Mouse (Mus musculus): Measurements from ENCODE around the gene Tfap4. TPM values are rescaled to one million over a fixed set of nuclear protein-coding genes. Genes with fewer than 3 reads are reported as not detected.
"Not testable (repeated sequence)": the region's sequence is repeated elsewhere in the genome, so short reads cannot be mapped to it uniquely, and the experiment has no call there.

Tfap4 gene
- polyA plus RNA-seq, 1 experiment from 2014 or later = 25.1 TPM

DNA sequence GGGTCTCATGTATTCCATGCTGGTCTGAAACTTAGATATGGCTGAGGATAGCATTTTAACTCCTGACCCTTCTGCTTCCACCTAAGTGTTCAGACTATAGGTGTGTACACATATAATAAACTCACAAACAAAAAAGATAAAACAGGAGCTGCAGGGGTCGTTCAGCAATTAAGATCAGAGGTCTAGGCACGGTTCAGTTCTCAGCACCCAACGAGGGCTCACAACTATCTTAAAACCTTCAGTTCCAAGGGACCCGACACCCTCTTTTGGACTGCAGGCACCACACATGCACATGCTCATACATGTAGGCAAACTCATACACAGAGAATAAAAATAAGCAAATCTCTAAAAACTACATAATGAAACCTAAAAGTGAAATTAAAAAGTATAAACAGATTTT is 18.6 kb downstream of the Tfap4 start:
- Histone ChIP-seq H3K9ac (ENCODE audit: low read depth, low read length) (peak overlapping the region; percentile 60), H3K4me1 (replicated peaks; ENCODE audit: control insufficient read depth, insufficient read depth, low read length) (no peaks in the 10 kb centered on the region; the same call in 1 of the 2 replicates), H3K9me3 (ENCODE audit: control insufficient read depth, low read length) (no peaks in the 10 kb centered on the region), H3K4me3 (ENCODE audit: low read depth, low read length) (peak overlapping the region; percentile 52), H3K4me2 (peak overlapping the region; percentile 78), H3K27me3 (replicated peaks; ENCODE audit: control insufficient read depth, insufficient read depth, low read length) (no peaks in the 10 kb centered on the region), H3K36me3 (ENCODE audit: control insufficient read depth, insufficient read depth, low read length) (peaks cover 4% of the 10 kb centered on the region), H3K27ac (ENCODE audit: low read depth, low read length) (no peak overlapping the region)
- WGBS = 57% methylated on average over 4 of the region's 4 CpGs
- ATAC-seq (replicated peaks; ENCODE audit: low FRiP score) (no peak), DNase-seq (ENCODE audit: low spot score) (no peak)

DNA sequence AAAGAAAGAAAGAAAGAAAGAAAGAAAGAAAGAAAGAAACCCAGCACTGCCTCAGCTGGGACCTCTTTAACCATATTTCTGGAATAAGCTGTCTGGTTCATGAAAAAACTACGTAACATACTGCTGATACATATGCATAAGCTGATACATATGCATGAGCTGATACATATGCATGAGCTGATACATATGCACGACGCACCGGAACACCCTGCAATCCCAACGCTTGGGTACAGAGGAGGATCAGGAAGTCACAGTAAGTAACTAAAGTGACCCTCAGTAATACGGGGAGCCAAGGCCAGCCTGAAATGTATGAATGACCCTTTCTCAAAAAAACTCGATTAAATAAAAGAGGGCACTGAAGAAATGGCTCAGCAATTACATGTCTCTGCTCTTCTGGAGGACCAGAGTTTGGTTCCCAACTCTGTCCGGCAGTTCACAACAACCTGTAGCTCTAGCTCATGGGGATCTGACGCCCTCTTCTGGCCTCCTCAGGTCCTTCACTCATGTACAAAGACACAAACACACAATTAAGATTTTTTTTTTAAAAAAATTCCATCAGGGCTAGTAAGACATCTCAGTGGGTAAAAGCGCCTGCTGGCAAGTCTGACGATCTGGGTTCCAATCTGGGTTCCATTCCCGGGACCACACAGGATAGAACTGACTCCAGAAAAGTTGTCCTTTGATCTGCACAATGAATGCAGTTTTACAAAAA is 19.4 kb downstream of the Tfap4 start:
- WGBS = 87% methylated on average over 12 of the region's 12 CpGs
- ATAC-seq (replicated peaks; ENCODE audit: low FRiP score) = no peak
- Histone ChIP-seq H3K9me3 (ENCODE audit: control insufficient read depth, low read length) (no peaks in the 10 kb centered on the region), H3K4me2 (no peak overlapping the region), H3K27me3 (replicated peaks; ENCODE audit: control insufficient read depth, insufficient read depth, low read length) (no peaks in the 10 kb centered on the region), H3K4me1 (replicated peaks; ENCODE audit: control insufficient read depth, insufficient read depth, low read length) (no peaks in the 10 kb centered on the region; the same call in 1 of the 2 replicates), H3K9ac (ENCODE audit: low read depth, low read length) (no peak overlapping the region), H3K27ac (ENCODE audit: low read depth, low read length) (no peak overlapping the region), H3K4me3 (ENCODE audit: low read depth, low read length) (no peak overlapping the region), H3K36me3 (ENCODE audit: control insufficient read depth, insufficient read depth, low read length) (no peaks in the 10 kb centered on the region; the same call in 1 of the 2 replicates)
- DNase-seq (ENCODE audit: low spot score) = no peak

DNA sequence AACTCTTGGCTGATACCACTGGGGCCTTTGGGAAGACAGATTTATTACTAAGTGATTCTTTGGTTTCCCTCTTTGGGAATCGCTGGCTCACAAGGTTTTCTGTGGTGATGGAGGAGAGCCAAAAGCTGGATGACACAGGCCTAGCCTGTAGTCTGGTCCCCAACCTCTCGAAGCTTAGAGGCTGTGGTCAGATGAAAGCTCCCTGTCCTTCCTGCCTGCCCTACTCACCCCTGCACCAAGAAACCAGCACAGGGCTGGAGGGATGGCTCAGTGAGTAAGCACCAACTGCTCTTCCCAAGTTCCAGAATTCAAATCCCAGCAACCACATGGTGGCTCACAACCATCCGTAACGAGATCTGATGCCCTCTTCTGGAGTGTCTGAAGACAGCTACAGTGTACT is 20.1 kb downstream of the Tfap4 start:
- H3K27me3 ChIP-seq (replicated peaks; ENCODE audit: control insufficient read depth, insufficient read depth, low read length) = no peaks in the 10 kb centered on the region
- no peaks in the 10 kb centered on the region for H3K9me3 ChIP-seq (ENCODE audit: control insufficient read depth, low read length)
- 74% methylated on average over 4 of the region's 4 CpGs for WGBS
- DNase-seq (ENCODE audit: low spot score) (no peak), ATAC-seq (replicated peaks; ENCODE audit: low FRiP score) (no peak)
- no peaks in the 10 kb centered on the region; the same call in 1 of the 2 replicates for H3K36me3 ChIP-seq (ENCODE audit: control insufficient read depth, insufficient read depth, low read length)
- no peaks in the 10 kb centered on the region; the same call in 1 of the 2 replicates for H3K4me1 ChIP-seq (replicated peaks; ENCODE audit: control insufficient read depth, insufficient read depth, low read length)
- no peak overlapping the region for H3K27ac ChIP-seq (ENCODE audit: low read depth, low read length)
- no peak overlapping the region for H3K4me2 ChIP-seq
- H3K4me3 ChIP-seq (ENCODE audit: low read depth, low read length) = no peak overlapping the region
- no peak overlapping the region for H3K9ac ChIP-seq (ENCODE audit: low read depth, low read length)

DNA sequence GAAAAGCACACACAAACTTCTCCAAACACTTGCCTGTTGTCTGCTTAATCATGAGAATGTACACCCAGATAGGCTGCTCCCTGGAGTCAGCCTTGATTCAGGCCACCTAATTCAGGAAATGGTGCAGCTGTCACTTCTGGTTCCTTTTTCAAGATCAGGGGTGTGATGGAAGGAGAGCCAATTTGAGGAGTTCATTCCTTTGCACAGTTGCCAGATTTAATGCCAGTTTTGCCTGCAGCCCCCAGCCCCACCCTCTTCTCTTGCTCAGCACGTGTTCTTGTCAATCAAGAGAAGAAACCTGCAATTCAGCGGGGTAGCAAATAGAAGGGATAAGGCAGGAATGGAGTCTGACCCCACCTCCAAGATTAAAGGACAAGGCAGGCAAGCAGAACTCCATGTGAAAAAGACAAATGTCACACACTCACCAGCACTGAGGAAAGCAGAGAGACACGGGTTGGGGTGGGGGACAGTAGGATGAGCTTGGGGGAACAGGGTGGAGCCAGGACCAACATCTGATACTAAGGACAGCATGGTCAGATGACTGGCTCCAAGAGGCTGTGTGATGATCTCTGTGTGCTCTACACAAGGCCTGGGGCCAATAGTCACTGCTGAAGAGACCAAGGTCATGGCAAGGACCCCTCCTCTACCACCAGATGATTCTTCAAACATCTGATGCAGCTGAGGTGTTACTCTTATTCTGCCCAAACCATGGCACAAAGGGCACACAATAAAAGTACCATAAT is 21.9 kb downstream of the Tfap4 start:
- Histone ChIP-seq H3K27me3 (replicated peaks; ENCODE audit: control insufficient read depth, insufficient read depth, low read length) (no peaks in the 10 kb centered on the region), H3K4me2 (no peak overlapping the region), H3K27ac (ENCODE audit: low read depth, low read length) (no peak overlapping the region), H3K36me3 (ENCODE audit: control insufficient read depth, insufficient read depth, low read length) (no peaks in the 10 kb centered on the region; the same call in 1 of the 2 replicates), H3K4me1 (replicated peaks; ENCODE audit: control insufficient read depth, insufficient read depth, low read length) (no peaks in the 10 kb centered on the region; the same call in 1 of the 2 replicates), H3K4me3 (ENCODE audit: low read depth, low read length) (no peak overlapping the region), H3K9ac (ENCODE audit: low read depth, low read length) (no peak overlapping the region), H3K9me3 (ENCODE audit: control insufficient read depth, low read length) (no peaks in the 10 kb centered on the region)
- 45% methylated on average over 3 of the region's 3 CpGs for WGBS
- DNase-seq (ENCODE audit: low spot score) (no peak), ATAC-seq (replicated peaks; ENCODE audit: low FRiP score) (no peak)

DNA sequence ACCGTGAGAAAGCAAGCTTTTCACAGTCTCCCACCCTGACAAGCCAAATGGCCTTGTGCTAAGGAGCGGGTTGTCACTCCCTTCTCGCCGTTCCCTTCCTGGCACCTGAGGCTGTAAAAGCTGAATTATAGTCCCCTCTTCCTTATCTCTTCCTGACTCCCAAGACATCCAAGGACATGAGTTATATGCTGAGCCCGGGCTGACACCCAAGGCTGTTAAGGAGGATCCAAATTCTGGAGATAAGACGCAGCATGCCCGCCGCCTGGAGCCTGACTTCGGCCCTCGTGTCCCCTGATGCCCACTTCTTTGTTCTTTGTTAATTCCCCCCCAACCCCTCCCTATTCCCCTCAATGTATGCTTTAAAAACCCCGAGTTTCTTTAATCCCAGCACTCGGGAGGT is 32.3 kb downstream of the Tfap4 start:
- not testable (repeated sequence) for H3K9ac ChIP-seq (ENCODE audit: low read depth, low read length); H3K4me3 ChIP-seq (ENCODE audit: low read depth, low read length); H3K27ac ChIP-seq (ENCODE audit: low read depth, low read length); H3K27me3 ChIP-seq (replicated peaks; ENCODE audit: control insufficient read depth, insufficient read depth, low read length); ATAC-seq (replicated peaks; ENCODE audit: low FRiP score); H3K9me3 ChIP-seq (ENCODE audit: control insufficient read depth, low read length); H3K4me2 ChIP-seq; H3K36me3 ChIP-seq (ENCODE audit: control insufficient read depth, insufficient read depth, low read length); H3K4me1 ChIP-seq (replicated peaks; ENCODE audit: control insufficient read depth, insufficient read depth, low read length); DNase-seq (ENCODE audit: low spot score)
- WGBS = 89% methylated on average over 12 of the region's 12 CpGs

DNA sequence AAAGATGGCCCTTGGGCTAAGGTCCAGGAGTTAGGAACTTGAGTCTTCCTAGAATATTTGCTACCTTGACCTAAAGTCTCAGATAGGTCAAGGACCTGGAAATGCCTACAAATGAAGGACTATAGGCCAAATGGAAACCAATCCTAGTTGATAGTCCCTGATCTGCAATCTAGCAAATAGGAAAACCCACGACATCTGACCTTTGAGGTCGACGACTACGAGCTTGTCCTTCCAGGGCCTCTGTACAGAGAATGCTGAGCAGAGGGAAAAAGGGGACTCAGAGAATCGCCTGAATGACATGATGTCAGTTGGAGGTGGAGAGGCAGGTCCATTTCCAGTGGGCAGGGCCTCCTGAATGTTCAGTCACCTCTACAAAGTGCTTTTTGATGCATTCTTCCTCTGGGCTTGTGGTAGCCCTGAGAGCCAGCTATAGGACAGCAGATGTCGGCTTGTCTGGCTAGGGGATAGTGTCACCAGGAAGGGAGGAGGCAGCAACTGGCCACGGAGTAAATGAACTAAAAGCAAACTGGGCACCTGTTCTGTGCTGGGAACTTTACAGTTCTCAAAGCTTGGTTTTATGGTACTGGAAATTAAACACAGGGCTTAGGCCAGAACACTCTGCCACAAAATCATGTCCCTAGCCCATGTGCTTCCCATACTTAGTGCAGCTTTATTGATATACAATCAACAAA is 36.2 kb downstream of the Tfap4 start:
- H3K4me1 ChIP-seq (replicated peaks; ENCODE audit: control insufficient read depth, insufficient read depth, low read length) = 0 out of 2 replicates have a peak, but pooled peaks cover 2% of the 10 kb centered on the region
- no peaks in the 10 kb centered on the region for H3K27me3 ChIP-seq (replicated peaks; ENCODE audit: control insufficient read depth, insufficient read depth, low read length)
- H3K27ac ChIP-seq (ENCODE audit: low read depth, low read length) = no peak overlapping the region
- no peak overlapping the region for H3K4me2 ChIP-seq
- H3K36me3 ChIP-seq (ENCODE audit: control insufficient read depth, insufficient read depth, low read length) = no peaks in the 10 kb centered on the region
- H3K9ac ChIP-seq (ENCODE audit: low read depth, low read length) = no peak overlapping the region
- DNase-seq (ENCODE audit: low spot score) (no peak), ATAC-seq (replicated peaks; ENCODE audit: low FRiP score) (no peak)
- H3K4me3 ChIP-seq (ENCODE audit: low read depth, low read length) = no peak overlapping the region
- H3K9me3 ChIP-seq (ENCODE audit: control insufficient read depth, low read length) = no peaks in the 10 kb centered on the region; the same call in 1 of the 2 replicates
- 74% methylated on average over 7 of the region's 7 CpGs for WGBS

DNA sequence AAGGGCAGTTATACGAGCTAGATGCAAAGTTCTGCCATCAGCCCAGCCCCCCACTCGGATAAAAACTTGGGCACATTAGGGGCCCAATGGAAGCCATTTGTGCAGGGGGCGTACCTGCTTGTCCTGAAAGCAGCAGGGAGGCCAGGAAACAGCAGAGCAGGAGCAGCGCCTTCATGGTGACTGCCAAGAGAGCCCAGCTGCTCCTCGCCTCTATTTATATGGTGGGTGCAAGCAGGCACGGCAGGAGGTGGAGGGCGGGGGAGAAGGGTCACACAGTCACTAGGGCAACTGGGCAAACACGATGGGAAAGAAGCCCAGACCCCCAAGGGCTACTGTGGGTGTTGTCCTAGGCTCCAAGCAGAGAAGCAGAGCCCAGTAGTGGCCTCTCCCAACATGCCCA is 36.8 kb downstream of the Tfap4 start:
- 0 out of 2 replicates have a peak, but pooled peaks cover 2% of the 10 kb centered on the region for H3K4me1 ChIP-seq (replicated peaks; ENCODE audit: control insufficient read depth, insufficient read depth, low read length)
- H3K27me3 ChIP-seq (replicated peaks; ENCODE audit: control insufficient read depth, insufficient read depth, low read length) = no peaks in the 10 kb centered on the region
- DNase-seq (ENCODE audit: low spot score) = no peak
- H3K4me2 ChIP-seq = no peak overlapping the region
- no peaks in the 10 kb centered on the region; the same call in 1 of the 2 replicates for H3K9me3 ChIP-seq (ENCODE audit: control insufficient read depth, low read length)
- no peaks in the 10 kb centered on the region for H3K36me3 ChIP-seq (ENCODE audit: control insufficient read depth, insufficient read depth, low read length)
- WGBS = 65% methylated on average over 8 of the region's 8 CpGs
- H3K9ac ChIP-seq (ENCODE audit: low read depth, low read length) = no peak overlapping the region
- no peak overlapping the region for H3K27ac ChIP-seq (ENCODE audit: low read depth, low read length)
- ATAC-seq (replicated peaks; ENCODE audit: low FRiP score) = no peak
- H3K4me3 ChIP-seq (ENCODE audit: low read depth, low read length) = no peak overlapping the region

DNA sequence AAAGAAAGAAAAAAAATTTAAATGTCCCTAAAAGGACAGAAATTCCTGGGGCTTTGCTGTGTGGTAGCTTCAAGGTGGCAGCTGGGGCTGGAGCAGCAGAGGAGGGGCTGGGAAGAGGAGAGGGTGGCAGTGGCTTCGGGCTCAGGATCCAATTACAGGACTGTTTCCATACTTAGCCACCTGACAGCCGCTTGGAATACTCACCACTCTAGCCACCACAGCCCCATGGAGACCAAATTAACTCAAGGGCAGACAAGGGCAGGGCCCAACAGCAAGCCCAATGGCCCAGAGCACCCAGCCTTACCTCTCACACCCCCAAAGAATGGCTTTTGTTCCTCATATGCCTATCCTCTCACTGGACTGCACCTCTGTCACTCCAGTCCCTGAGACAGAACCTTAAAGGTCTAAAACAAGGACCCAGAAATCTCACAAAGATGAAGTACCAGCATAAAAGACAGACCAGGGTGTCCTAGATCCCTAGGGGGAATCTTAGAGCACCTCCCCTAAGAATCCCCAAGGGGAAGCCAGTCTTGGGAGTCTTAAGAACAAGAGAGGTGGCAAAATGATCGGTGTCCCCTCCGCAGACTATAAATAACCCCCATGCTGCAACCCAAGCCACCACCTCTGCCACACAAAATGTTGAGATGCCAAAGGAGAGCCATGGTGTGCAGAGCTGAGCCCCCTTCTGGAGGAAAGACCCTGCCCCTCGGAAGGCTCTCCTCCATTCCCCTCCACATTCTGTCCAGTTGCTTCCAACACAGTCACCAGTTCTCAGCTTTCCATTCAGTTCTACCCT is 37.7 kb downstream of the Tfap4 start:
- H3K4me3 ChIP-seq (ENCODE audit: low read depth, low read length) = no peak overlapping the region
- no peak overlapping the region for H3K9ac ChIP-seq (ENCODE audit: low read depth, low read length)
- no peaks in the 10 kb centered on the region for H3K27me3 ChIP-seq (replicated peaks; ENCODE audit: control insufficient read depth, insufficient read depth, low read length)
- H3K27ac ChIP-seq (ENCODE audit: low read depth, low read length) = no peak overlapping the region
- DNase-seq (ENCODE audit: low spot score) = no peak
- 71% methylated on average over 5 of the region's 5 CpGs for WGBS
- no peaks in the 10 kb centered on the region for H3K36me3 ChIP-seq (ENCODE audit: control insufficient read depth, insufficient read depth, low read length)
- ATAC-seq (replicated peaks; ENCODE audit: low FRiP score) = no peak
- 0 out of 2 replicates have a peak, but pooled peaks cover 2% of the 10 kb centered on the region for H3K4me1 ChIP-seq (replicated peaks; ENCODE audit: control insufficient read depth, insufficient read depth, low read length)
- H3K9me3 ChIP-seq (ENCODE audit: control insufficient read depth, low read length) = no peaks in the 10 kb centered on the region
- no peak overlapping the region for H3K4me2 ChIP-seq

Measured in liver, embryonic 11.5 days (tissue).